Mouse (Mus musculus): ENCODE data around the gene Nudc.

DNA sequence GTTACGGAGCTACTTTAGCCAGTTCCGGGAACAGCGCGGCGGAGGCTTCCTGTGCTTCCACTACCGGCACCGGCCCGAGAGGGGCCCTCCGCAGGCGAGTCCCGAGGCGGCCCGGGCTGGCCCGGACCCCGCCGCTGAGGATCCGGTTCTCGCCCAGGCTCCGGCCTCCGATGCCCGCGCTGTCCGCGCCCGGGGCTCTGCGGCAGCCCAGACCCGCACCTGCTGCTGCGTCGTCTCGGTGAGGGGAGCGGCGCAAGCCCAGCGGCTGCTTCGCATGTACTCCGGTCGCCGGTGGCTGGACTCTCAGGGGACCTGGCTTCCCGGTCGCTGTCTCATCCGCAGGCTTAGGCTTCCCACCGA, 29.0 kb upstream of the Nudc start:
- TF ChIP-seq CTCF (IDR thresholded peaks at IDR 0.05; ENCODE audit: borderline replicate concordance, insufficient read depth, low read depth, low read length) (no peak), POLR2A (IDR thresholded peaks at IDR 0.05; ENCODE audit: borderline replicate concordance, insufficient read depth, low read length) (no peak)
